Mouse (Mus musculus) heart, embryonic 15.5 days (tissue): ENCODE results near the gene Sdhc. TPM values are rescaled to one million over a fixed set of nuclear protein-coding genes. Genes with fewer than 3 reads are reported as not detected.
"Not testable (repeated sequence)": the region's sequence is repeated elsewhere in the genome, so short reads cannot be mapped to it uniquely, and the experiment has no call there.

ENCODE experiments used
- ATAC-seq: fragments of 200-750 bp; cut with Nextera tagmentation; replicated peaks from 2 replicates; pipeline ENCODE4 v1.8.0; 2017; ENCODE audit warnings: low read depth, moderate TSS enrichment; ENCODE audit not compliant: insufficient number of reproducible peaks, insufficient read depth, low FRiP score
- H3K27ac ChIP-seq: fragments of 300-500 bp; sonication (generic); 2 replicates; pipeline ENCODE4 v1.5.1; 2015; ENCODE audit warnings: mild to moderate bottlenecking, inconsistent platforms
- H3K27me3 ChIP-seq: fragments of 300-500 bp; sonication (generic); 2 replicates; pipeline ENCODE4 v1.6.1; 2015; ENCODE audit warnings: inconsistent platforms
- H3K36me3 ChIP-seq: fragments of 300-500 bp; sonication (generic); 2 replicates; pipeline ENCODE4 v1.6.1; 2015; ENCODE audit warnings: mild to moderate bottlenecking, inconsistent platforms
- H3K4me1 ChIP-seq: fragments of 300-500 bp; sonication (generic); replicated peaks from 2 replicates; pipeline ENCODE4 v1.6.1; 2015; ENCODE audit warnings: inconsistent platforms
- H3K4me2 ChIP-seq: fragments of 300-500 bp; sonication (generic); 2 replicates; pipeline ENCODE4 v1.6.1; 2015; ENCODE audit warnings: inconsistent platforms, mild to moderate bottlenecking, moderate library complexity
- H3K4me3 ChIP-seq: fragments of 300-500 bp; sonication (generic); 2 replicates; pipeline ENCODE4 v1.5.1; 2015; ENCODE audit warnings: mild to moderate bottlenecking, inconsistent platforms
- H3K9ac ChIP-seq: fragments of 300-500 bp; sonication (generic); 2 replicates; pipeline ENCODE4 v1.6.1; 2015; ENCODE audit warnings: mild to moderate bottlenecking, inconsistent platforms
- H3K9me3 ChIP-seq: fragments of 300-500 bp; sonication (generic); replicated peaks from 2 replicates; pipeline ENCODE4 v1.6.1; 2016; ENCODE audit warnings: inconsistent platforms
- WGBS: fragments of 180-500 bp; shearing (Covaris S2); methylation state at CpG from one replicate; pipeline ENCODE4 v1.1.7; 2015; ENCODE audit warnings: mixed read lengths; 5-methylcytosine and 5-hydroxymethylcytosine counted together
- microRNA-seq: library from miRNA; unstranded; fragments of <30 nt; microRNA quantifications from one replicate; pipeline ENCODE4, GENCODE M21; 2016
- polyA plus RNA-seq: library from polyadenylated mRNA; unstranded; fragments of >200 nt; fragmentation: Nextera tagmentation; extraction: Ambion mirVana; gene quantifications from 2 replicates; pipeline ENCODE4 v1.2.1, GENCODE M21; 2015

Sdhc gene
- polyA plus RNA-seq, 1 experiment from 2014 or later, result 563 TPM

DNA sequence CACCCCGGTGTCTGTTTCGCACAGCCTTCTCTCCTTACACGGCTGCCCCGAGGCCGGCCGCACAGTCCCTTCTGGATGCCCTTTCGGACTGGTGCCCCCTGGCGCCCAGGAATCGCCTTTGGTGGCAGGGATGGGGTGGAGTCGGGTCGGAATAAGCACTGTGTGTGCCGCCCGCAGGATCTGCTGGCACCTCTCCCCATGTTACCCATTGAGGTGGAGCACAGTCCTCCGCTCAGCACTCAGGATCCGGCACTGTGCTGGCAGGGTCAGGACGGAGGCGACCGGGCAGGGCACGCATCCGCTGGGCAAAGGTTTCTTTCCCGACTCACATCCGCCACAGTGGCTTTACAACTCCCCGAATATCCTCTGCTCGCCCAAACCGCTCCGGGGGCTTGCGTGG lies 72.4 kb downstream of the Sdhc start:
- peaks cover 35% of the 10 kb centered on the region for H3K27me3 ChIP-seq
- 6% methylated on average over 19 of the region's 27 CpGs for WGBS
- not testable (repeated sequence) for H3K9ac ChIP-seq, H3K4me1 ChIP-seq, H3K36me3 ChIP-seq, H3K9me3 ChIP-seq, H3K27ac ChIP-seq
- peak; percentile 8; the same call in 1 of the 2 replicates for ATAC-seq
- peak overlapping the region; percentile 51 for H3K4me2 ChIP-seq
- peak overlapping the region; percentile 34 for H3K4me3 ChIP-seq

- H3K9me3 ChIP-seq, H3K9ac ChIP-seq, H3K4me3 ChIP-seq, H3K4me1 ChIP-seq, H3K36me3 ChIP-seq, H3K27ac ChIP-seq, ATAC-seq: not testable (repeated sequence)
- Histone ChIP-seq H3K4me2 (peak overlapping the region; percentile 51), H3K27me3 (peaks cover 35% of the 10 kb centered on the region)
- WGBS, result 41% methylated on average over 5 of the region's 5 CpGs
These were observed 73.2 kb downstream of the Sdhc start for GRCm38 (mm10) chr1:171077192-171077591.

Small RNA genes within 50 kb of the gene (microRNA-seq; reads per million reads assigned to microRNA genes)
- gene Gm27844, result not detected

Other genes with a start within 250 kb of the Sdhc start
- gene Fcrlb, start 237.7 kb downstream of the Sdhc start, polyA plus RNA-seq, result 0.14 TPM in 1 of 2 replicates, not detected in the other
- gene Fcrla, start 223.0 kb downstream of the Sdhc start, polyA plus RNA-seq, result 0.09 and 0.22 TPM in 2 replicates
- 1.2 and 2.9 TPM in 2 replicates for gene Fcgr2b, start 174.1 kb downstream of the Sdhc start, polyA plus RNA-seq
- 1.1 and 1.4 TPM in 2 replicates for gene Fcgr4, start 131.7 kb downstream of the Sdhc start, polyA plus RNA-seq
- gene Fcgr3, start 85.7 kb downstream of the Sdhc start, polyA plus RNA-seq, result 10.4 and 11.9 TPM in 2 replicates
- gene Cfap126, start 36.7 kb downstream of the Sdhc start, polyA plus RNA-seq, result 2.7 and 3.5 TPM in 2 replicates
- 0.63 and 1.7 TPM in 2 replicates for gene Mpz, start 108 bp upstream of the Sdhc start, polyA plus RNA-seq
- 43.0 and 46.4 TPM in 2 replicates for gene Pcp4l1, start 45.7 kb upstream of the Sdhc start, polyA plus RNA-seq
- 0.33 and 0.35 TPM in 2 replicates for gene Nr1i3, start 63.4 kb upstream of the Sdhc start, polyA plus RNA-seq
- 55.6 and 57.9 TPM in 2 replicates for gene Tomm40l, start 71.9 kb upstream of the Sdhc start, polyA plus RNA-seq
- 9.2 and 43.9 TPM in 2 replicates for gene Apoa2, start 74.5 kb upstream of the Sdhc start, polyA plus RNA-seq
- 28.0 and 44.6 TPM in 2 replicates for gene Fcer1g, start 83.8 kb upstream of the Sdhc start, polyA plus RNA-seq
- 5.2 and 6.0 TPM in 2 replicates for gene Adamts4, start 99.8 kb upstream of the Sdhc start, polyA plus RNA-seq
- gene Ndufs2, start 100.8 kb upstream of the Sdhc start, polyA plus RNA-seq, result 514 and 535 TPM in 2 replicates
- gene B4galt3, start 119.7 kb upstream of the Sdhc start, polyA plus RNA-seq, result 44.4 and 56.4 TPM in 2 replicates
- 32.7 and 47.2 TPM in 2 replicates for gene Ppox, start 130.6 kb upstream of the Sdhc start, polyA plus RNA-seq
- 44.9 and 55.6 TPM in 2 replicates for gene Usp21, start 137.4 kb upstream of the Sdhc start, polyA plus RNA-seq
- 83.6 and 85.0 TPM in 2 replicates for gene Ufc1, start 144.4 kb upstream of the Sdhc start, polyA plus RNA-seq
- 33.9 and 37.7 TPM in 2 replicates for gene Dedd, start 178.5 kb upstream of the Sdhc start, polyA plus RNA-seq
- 31.2 and 33.2 TPM in 2 replicates for gene Nit1, start 195.0 kb upstream of the Sdhc start, polyA plus RNA-seq
- gene Pfdn2, start 195.1 kb upstream of the Sdhc start, polyA plus RNA-seq, result 77.2 and 91.0 TPM in 2 replicates
- gene Klhdc9, start 210.2 kb upstream of the Sdhc start, polyA plus RNA-seq, result 0.63 and 0.75 TPM in 2 replicates
- 0.26 and 1.2 TPM in 2 replicates for gene Nectin4, start 219.5 kb upstream of the Sdhc start, polyA plus RNA-seq
- gene Arhgap30, start 238.4 kb upstream of the Sdhc start, polyA plus RNA-seq, result 1.00 and 5.3 TPM in 2 replicates